Mouse (Mus musculus) neural tube, postnatal 0 days (tissue): ENCODE results near the gene Batf. TPM values are rescaled to one million over a fixed set of nuclear protein-coding genes. Genes with fewer than 3 reads are reported as not detected.

ENCODE experiments used
- microRNA-seq: library from miRNA; unstranded; fragments of <30 nt; microRNA quantifications from one replicate; pipeline ENCODE4, GENCODE M21; 2016
- polyA plus RNA-seq: library from polyadenylated mRNA; unstranded; fragments of >200 nt; fragmentation: Nextera tagmentation; extraction: Ambion mirVana; gene quantifications from 2 replicates; pipeline ENCODE4 v1.2.1, GENCODE M21; 2015

The Batf gene
- 1.1 and 1.4 TPM in 2 replicates for polyA plus RNA-seq

DNA sequence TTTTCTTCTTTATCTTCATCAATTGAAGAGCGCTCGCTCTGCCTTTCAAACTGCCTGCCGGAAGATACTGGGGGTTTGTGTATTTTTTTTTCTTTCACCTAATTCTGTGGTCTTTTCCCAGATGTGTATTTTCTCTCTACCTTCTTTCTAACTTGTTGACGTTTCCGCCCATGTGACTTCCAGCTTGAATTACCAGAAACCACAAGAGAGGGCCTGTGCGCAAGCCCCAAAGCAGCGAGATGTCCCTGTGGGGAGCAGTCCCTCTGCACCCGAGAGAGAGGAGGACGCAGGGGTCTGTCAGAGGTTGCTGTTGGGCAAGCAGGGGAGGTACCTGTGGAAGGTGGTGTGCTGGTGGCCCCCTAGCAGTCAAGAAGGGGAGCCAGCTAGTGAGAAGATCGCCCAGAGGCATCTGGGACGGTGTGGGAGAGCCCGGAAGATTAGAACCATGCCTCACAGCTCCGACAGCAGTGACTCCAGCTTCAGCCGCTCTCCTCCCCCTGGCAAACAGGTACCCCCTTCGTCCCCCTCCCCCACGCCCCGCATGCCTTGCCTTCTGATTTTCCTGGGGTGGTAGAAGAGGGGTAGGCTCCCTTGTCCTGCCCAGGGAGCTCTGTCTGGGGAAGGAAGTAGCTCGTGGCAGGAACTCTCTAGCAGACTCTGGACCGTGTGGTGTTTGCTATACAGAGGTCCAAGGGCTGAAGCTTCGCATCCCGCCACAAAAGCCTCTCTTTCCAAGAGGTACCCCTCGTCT lies at the start of gene Batf:
TSS of gene Batf (plus strand) at position 204 of the 751 bp plus-strand sequence.

DNA sequence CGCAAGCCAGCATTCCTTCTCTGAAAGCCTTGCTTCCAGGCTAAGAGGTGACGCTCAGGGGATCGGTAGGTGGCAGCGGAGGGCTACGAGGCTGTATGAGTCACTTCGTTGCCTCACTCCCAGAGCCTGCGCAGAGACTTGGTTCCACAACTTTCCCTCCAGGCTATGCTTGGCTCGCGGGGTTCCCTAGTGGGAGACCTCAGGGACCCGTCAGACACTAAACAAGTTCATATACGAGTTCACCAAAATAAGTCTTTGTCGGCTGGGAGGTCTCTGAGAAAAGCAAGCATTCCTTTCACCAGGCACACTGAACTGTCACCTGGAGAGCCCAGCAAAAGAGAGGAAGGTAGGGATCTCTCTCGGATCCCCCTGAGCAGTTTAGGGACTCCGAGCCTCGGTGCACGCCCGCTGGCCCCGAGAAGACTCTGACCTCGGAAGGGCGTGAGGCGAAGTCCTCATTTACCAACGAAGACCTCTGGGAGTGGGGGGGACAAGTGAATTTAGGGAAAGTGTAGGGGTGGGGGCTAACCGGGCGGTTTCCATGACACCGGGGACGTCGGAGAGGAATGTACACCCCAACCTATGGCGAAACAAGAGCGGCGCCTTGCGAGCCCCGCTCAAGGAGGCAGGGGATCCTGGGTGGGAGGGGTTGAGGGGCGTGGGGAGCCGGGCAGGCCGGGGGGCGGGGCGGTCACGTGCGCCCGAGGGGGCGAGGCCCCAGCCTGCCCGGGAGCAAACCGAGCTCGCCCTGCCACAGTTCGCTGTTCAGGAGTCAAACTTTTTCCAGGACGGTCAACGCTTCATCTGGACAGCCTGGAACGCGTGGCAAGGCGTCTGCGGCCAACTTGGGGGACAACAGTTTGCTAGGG lies 59.6 kb downstream of the Batf start, which contains the start of gene Flvcr2:
TSS of gene Flvcr2 (plus strand) at position 713 of the 869 bp plus-strand sequence.

Small RNA genes within 50 kb of the gene (microRNA-seq; reads per million reads assigned to microRNA genes)
- not detected for gene Gm47285

Other genes with a start within 250 kb of the Batf start
- gene Fos, start 212.8 kb upstream of the Batf start, polyA plus RNA-seq = 10.7 and 13.1 TPM in 2 replicates
- gene Jdp2, start 87.6 kb upstream of the Batf start, polyA plus RNA-seq = 1.5 and 1.7 TPM in 2 replicates
- gene Flvcr2, start 59.9 kb downstream of the Batf start, polyA plus RNA-seq = 4.7 and 4.8 TPM in 2 replicates
- gene Erg28, start 137.9 kb downstream of the Batf start, polyA plus RNA-seq = 121 and 128 TPM in 2 replicates
- gene Ttll5, start 138.0 kb downstream of the Batf start, polyA plus RNA-seq = 8.5 and 10.2 TPM in 2 replicates